Mouse (Mus musculus) MN1 (cell line): ENCODE measurements at regions not wholly inside any gene's neighbourhood (a gene's known extent, or its start where the extent isn't known, plus 50 kb on each side); places are given as distances from the start of the nearest gene placed in this dataset.

Experiments used
- DNase-seq: peaks from one replicate; pipeline ENCODE4 v3.0.0-alpha.2; 2016; ENCODE audit warnings: low spot score

GRCm38 (mm10) chr3:21816968-21817858 lies 259.2 kb upstream of the Tbl1xr1 start:
- DNase-seq, result no peak

- no peak for DNase-seq
Observed at GRCm38 (mm10) chr3:21819030-21819429, 257.4 kb upstream of the Tbl1xr1 start.

GRCm38 (mm10) chr3:21820051-21820598 lies 256.3 kb upstream of the Tbl1xr1 start:
- DNase-seq, result no peak

GRCm38 (mm10) chr3:21822675-21823074 lies 253.8 kb upstream of the Tbl1xr1 start:
- DNase-seq, result no peak

- DNase-seq, result no peak
Observed at GRCm38 (mm10) chr3:21823331-21823730, 253.1 kb upstream of the Tbl1xr1 start.

- no peak for DNase-seq
Observed at GRCm38 (mm10) chr3:21824101-21824880, 252.2 kb upstream of the Tbl1xr1 start.

- DNase-seq, result no peak
Observed at GRCm38 (mm10) chr3:21824913-21825610, 251.4 kb upstream of the Tbl1xr1 start.

- DNase-seq, result peak; percentile 8
Observed at GRCm38 (mm10) chr3:21827656-21828055, 248.8 kb upstream of the Tbl1xr1 start.

- DNase-seq, result peak; percentile 10
Observed at GRCm38 (mm10) chr3:21833111-21833510, 243.3 kb upstream of the Tbl1xr1 start.

GRCm38 (mm10) chr3:21835526-21835925 lies 240.9 kb upstream of the Tbl1xr1 start:
- DNase-seq, result no peak

- DNase-seq, result no peak
Observed at GRCm38 (mm10) chr3:21837297-21837946, 239.0 kb upstream of the Tbl1xr1 start.

- no peak for DNase-seq
Observed at GRCm38 (mm10) chr3:21840751-21841488, 235.5 kb upstream of the Tbl1xr1 start.

- DNase-seq, result no peak
Observed at GRCm38 (mm10) chr3:21841506-21841905, 234.9 kb upstream of the Tbl1xr1 start.

- DNase-seq, result no peak
Observed at GRCm38 (mm10) chr3:21842545-21843291, 233.7 kb upstream of the Tbl1xr1 start.

- no peak for DNase-seq
Observed at GRCm38 (mm10) chr3:21843292-21843852, 233.1 kb upstream of the Tbl1xr1 start.

- no peak for DNase-seq
Observed at GRCm38 (mm10) chr3:21849831-21850230, 226.6 kb upstream of the Tbl1xr1 start.

GRCm38 (mm10) chr3:21850977-21851376 lies 225.5 kb upstream of the Tbl1xr1 start:
- DNase-seq, result no peak

GRCm38 (mm10) chr3:21854340-21854739 lies 222.1 kb upstream of the Tbl1xr1 start:
- no peak for DNase-seq

GRCm38 (mm10) chr3:21859436-21859835 lies 217.0 kb upstream of the Tbl1xr1 start:
- DNase-seq, result no peak
